In the genomic region with DNA sequence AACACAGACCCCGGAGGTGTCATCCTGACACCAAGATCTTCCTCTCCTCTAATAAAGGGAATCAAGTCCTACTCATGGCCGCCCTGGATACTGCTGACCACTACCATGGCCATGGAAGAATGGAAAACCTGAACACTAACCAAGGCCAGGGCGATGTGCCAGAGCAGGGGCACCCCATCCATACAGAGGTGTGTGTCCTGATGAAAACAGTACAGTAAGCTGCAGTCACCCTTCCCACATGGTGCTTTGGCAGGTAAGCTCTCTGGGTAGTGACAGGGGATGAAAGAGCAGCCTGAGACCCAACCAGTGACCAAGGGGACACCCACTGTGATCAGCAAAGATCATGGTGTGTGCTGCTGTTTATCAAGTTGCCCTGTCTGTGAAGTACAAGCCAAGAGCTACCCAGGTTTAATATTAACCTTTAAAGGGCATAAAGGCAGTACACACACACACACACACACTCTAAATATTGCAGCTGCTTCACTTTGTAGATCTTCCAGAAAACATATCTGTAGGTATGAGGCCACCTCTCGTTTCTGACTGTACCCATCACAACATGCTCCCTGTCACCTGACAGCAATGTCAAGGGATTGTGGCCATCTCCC, we compare ENCODE assay signal across 18 mouse cellular contexts.
DNase-seq lines count a peak whose midpoint lies in the region; ATAC-seq and TF ChIP-seq lines count a peak whose summit lies in the region.
"Had no signal": no experiment of that assay in that cellular context is flagged by ENCODE, and none has a peak within 500 bp of the region (broad histone marks: within the 10 kb centered on the region; RNA-seq: fewer than 3 reads in every experiment).

No protein-coding gene starts in this region.

- WGBS in liver, adult 2 months, result 77% methylated on average over 4 of the region's 4 CpGs
- WGBS in liver, embryonic 12.5 days (ENCODE audit: insufficient replicate concordance), result 80% methylated on average over 4 of the region's 4 CpGs

- H3K4me3 ChIP-seq in liver, adult 2 months (ENCODE audit: insufficient read depth, low read depth, low read length), result no peak overlapping the region
- no peak overlapping the region for H3K4me3 ChIP-seq in liver, embryonic 12.5 days
- H3K4me3 ChIP-seq: embryonic facial prominence, embryonic 12.5 days; heart, adult 2 months; heart, embryonic 12.5 days; hindbrain, embryonic 10.5 days had no signal

- H3K4me1 ChIP-seq in liver, adult 2 months (ENCODE audit: control insufficient read depth, insufficient read depth, low read length), result no peaks in the 10 kb centered on the region
- no peaks in the 10 kb centered on the region for H3K4me1 ChIP-seq in liver, embryonic 12.5 days

- no peaks in the 10 kb centered on the region for H3K36me3 ChIP-seq in liver, adult 2 months (ENCODE audit: control insufficient read depth, insufficient read depth, low read length)
- peaks cover 8% of the 10 kb centered on the region for H3K36me3 ChIP-seq in liver, embryonic 12.5 days

- no peak for TF ChIP-seq POLR2A in liver, adult 2 months (IDR thresholded peaks at IDR 0.05; ENCODE audit: extremely low read depth, insufficient read depth, low read length)

- no peak overlapping the region for H3K9ac ChIP-seq in liver, adult 2 months (ENCODE audit: low read depth, low read length)
- no peak overlapping the region for H3K9ac ChIP-seq in liver, embryonic 12.5 days
- H3K9ac ChIP-seq: embryonic facial prominence, embryonic 12.5 days; heart, embryonic 12.5 days; hindbrain, embryonic 14.5 days had no signal

- no peak for TF ChIP-seq CTCF in liver, adult 2 months (IDR thresholded peaks at IDR 0.05; ENCODE audit: low read depth, low read length)

- no peaks in the 10 kb centered on the region for H3K9me3 ChIP-seq in liver, embryonic 12.5 days (replicated peaks)
- H3K9me3 ChIP-seq: embryonic facial prominence, embryonic 12.5 days; heart, embryonic 12.5 days; hindbrain, embryonic 10.5 days had no signal

- DNase-seq in kidney, adult 11 months, result peak; percentile 54
- DNase-seq in kidney, postnatal 4 days, result no peak
- DNase-seq in liver, adult 2 months (ENCODE audit: extremely low read depth, low read depth, low spot score), result peak; percentile 50
- peak; percentile 43 for DNase-seq in kidney, postnatal 10 days
- DNase-seq in kidney, postnatal 25 days, result peak; percentile 64 to 65
- no peak for DNase-seq in spleen, postnatal 14 days (ENCODE audit: low spot score in 2 of 2)
- DNase-seq in cerebellum, adult 11 months, result no peak
- DNase-seq: adrenal gland, adult 8-10 months; cerebellum, adult 11-12 months; cerebellum, adult 9-10 months; cerebellum, postnatal 25 days; gastrocnemius, postnatal 14 days; heart, adult 2 months had no signal

- no peaks in the 10 kb centered on the region for H3K79me2 ChIP-seq in liver, adult 2 months (ENCODE audit: control insufficient read depth, insufficient read depth, low read length)

- no peak overlapping the region for H3K4me2 ChIP-seq in liver, embryonic 12.5 days
- H3K4me2 ChIP-seq: embryonic facial prominence, embryonic 12.5 days; heart, embryonic 12.5 days; hindbrain, embryonic 14.5 days had no signal

- ATAC-seq in liver, embryonic 12.5 days, result no peak

- no peaks in the 10 kb centered on the region for H3K27me3 ChIP-seq in liver, adult 2 months (ENCODE audit: control insufficient read depth, insufficient read depth, low read length)
- H3K27me3 ChIP-seq in liver, embryonic 12.5 days (replicated peaks), result no peaks in the 10 kb centered on the region
- H3K27me3 ChIP-seq: embryonic facial prominence, embryonic 12.5 days; heart, embryonic 12.5 days had no signal

- H3K27ac ChIP-seq in liver, adult 2 months (replicated peaks; ENCODE audit: insufficient read depth, low read depth, low read length), result no peak overlapping the region
- H3K27ac ChIP-seq in liver, embryonic 12.5 days, result no peak overlapping the region
- H3K27ac ChIP-seq: embryonic facial prominence, embryonic 12.5 days; heart, adult 2 months; hindbrain, embryonic 10.5 days; hindbrain, embryonic 14.5 days had no signal

Comparison
In these comparisons a context has a peak if more than half of its experiments do, and no peak if none do; other contexts are left out.
1. DNase-seq: peak in kidney, adult 11 months (single experiment), liver, adult 2 months (single experiment), kidney, postnatal 10 days (single experiment) and kidney, postnatal 25 days (2 of 2); none in kidney, postnatal 4 days (0 of 2), spleen, postnatal 14 days (0 of 2) and cerebellum, adult 11 months (single experiment).